Mouse (Mus musculus) cerebellum, postnatal 4 days (tissue): ENCODE data around the gene Rnf220.

ENCODE experiments used
- DNase-seq, 2 experiments: peaks; one replicate each; pipeline ENCODE4 v3.0.0; 2022; ENCODE audit warnings: low spot score in 2 of 2, mixed read lengths in 1 of 2

Rnf220 gene

DNA sequence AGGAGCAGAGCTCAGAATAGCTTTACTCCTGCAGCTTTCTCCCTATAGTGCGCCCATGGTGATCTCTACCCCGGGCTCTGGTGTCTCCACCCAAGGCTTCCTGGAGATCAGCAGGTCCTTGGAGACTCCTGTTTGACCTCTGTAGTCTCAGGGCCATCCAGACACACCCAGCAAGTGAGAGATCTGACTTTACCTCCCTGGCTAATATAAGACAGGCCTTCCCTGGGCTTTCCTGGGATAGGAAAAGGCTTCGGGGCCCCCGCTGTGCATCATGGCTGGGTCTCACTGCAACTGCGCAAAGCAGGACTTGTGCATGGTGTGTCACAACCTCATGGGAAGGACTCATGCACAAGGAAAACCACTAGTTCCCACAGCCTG is 116.3 kb downstream of the Rnf220 start:
- no peak for DNase-seq

DNA sequence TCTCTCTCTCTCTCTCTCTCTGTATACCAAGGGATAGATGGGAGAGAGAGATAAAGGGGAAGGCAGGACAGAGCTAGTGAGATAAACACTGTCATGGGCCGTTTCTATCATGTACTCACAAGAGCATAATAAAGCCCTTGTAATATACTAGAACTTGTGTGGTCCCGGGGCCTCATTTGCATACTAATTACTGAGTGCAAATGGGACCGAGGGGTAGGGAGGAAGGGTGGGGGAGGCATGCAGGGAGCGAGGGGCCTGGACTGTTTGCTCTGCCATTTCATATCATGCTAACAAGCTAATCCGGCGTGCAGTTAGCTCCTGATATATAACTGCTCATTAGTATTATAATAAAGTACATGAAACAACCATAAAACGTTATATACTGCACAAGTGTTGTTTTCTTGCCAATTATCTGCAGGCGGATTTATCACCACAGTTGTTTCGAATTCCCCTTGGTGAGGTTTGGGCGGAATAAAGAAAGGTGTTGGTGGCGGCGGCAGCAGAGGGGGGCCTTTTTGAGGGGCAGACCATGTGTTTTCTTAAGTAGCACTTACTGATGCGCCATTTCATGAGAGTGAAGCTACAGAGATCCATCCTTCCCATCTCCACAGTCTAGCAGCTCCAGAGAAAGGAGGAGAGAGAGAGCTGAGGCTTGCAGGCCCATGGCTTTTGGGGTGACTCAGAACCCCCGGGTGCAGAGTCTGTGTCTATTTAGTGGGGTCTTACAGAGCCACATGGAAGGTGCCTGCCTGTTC is 116.9 kb downstream of the Rnf220 start:
- no peak for DNase-seq

DNA sequence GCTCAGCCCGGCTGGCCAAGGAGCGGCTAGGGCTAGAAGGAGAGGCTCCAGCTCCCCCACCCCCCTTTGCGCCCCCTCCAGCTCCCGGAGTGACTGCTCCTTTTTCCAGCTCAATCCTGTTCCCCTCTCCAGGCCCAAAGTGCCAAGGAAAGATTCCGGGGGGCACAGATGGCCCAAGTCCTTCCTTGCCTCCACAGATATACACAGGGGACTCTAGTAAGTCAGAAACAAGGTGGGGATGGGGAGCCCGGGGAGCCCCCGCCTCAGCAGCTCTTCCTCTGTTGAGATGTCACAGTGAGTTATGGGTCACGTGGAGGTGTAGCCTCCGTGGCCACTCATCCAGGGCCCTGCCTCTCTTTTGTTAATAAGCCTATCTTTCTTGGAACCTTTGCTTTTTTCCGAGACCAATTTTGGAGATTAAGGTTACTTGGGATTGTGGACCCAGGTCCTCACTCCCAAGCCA is 122.7 kb downstream of the Rnf220 start:
- DNase-seq, result no peak

- DNase-seq, result no peak
These were observed 123.4 kb downstream of the Rnf220 start for GRCm38 (mm10) chr4:117373324-117374077.

DNA sequence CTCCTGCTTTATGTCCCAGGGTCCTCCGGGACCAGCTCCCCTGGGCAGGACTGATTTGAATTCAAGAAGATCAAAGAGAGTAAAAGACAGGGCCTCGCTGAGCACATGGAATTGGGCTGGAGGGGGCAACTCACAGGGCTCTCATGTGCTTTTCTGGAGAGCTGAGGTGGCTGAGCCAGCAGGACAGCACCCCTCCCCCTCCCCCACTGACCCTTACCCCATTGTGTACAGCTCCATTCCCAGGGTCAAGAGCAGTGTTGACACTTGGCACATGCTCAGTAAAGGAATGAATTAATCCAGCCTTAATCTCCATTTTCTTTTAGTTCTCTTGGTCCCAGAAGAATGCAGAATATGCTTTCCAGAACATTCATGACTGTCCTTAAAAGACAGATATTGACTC is 125.0 kb downstream of the Rnf220 start:
- no peak for DNase-seq

DNA sequence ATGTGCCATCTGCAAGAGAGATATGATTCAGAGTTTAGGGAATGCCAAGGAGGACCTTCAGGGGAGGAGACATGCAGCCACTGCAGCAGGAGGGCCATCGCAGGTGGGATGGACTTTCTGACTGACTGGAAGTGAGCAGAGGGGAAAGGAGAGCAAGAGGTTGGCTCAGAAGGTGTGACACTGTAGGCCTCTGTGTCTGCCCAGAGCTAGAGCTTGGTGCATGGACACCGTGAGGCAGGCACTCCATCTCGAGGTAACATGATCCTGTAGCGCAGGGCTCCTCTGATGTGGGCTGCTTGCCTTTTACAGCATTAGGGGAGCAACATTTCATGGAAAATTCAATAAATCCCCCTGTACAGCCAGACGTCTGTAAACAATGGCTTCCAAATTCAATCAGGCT is 126.5 kb downstream of the Rnf220 start:
- DNase-seq, result no peak

- DNase-seq, result no peak
These were observed 127.3 kb downstream of the Rnf220 start for GRCm38 (mm10) chr4:117369571-117369970.

- no peak for DNase-seq
These were observed 129.5 kb downstream of the Rnf220 start for GRCm38 (mm10) chr4:117367365-117367764.

DNA sequence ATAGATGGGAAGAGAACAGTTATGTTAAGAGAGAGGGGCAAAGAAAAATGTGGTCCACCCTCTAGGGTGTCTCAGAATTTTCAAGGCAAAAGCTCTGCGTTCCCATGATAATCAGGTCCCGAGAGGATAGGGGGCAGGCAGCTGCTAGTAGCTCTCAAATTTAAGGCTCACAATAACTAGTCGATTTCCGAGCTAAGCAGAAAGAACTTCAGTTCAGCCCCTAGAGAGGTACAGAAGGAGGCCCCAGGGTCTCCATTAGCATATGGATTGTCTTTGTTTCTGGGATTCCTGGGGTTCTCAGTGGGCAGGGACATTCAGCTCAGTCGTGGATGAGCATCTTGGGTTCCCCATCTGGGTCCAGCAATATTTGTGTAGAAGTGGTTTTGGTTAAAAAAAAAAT is 134.8 kb downstream of the Rnf220 start:
- DNase-seq, result no peak

- no peak for DNase-seq
These were observed 135.3 kb downstream of the Rnf220 start for GRCm38 (mm10) chr4:117361558-117361873.

GRCm38 (mm10) chr4:117360713-117361557 is 135.9 kb downstream of the Rnf220 start:
- DNase-seq, result no peak

- DNase-seq, result no peak
These were observed 137.0 kb downstream of the Rnf220 start for GRCm38 (mm10) chr4:117359803-117360382.

DNA sequence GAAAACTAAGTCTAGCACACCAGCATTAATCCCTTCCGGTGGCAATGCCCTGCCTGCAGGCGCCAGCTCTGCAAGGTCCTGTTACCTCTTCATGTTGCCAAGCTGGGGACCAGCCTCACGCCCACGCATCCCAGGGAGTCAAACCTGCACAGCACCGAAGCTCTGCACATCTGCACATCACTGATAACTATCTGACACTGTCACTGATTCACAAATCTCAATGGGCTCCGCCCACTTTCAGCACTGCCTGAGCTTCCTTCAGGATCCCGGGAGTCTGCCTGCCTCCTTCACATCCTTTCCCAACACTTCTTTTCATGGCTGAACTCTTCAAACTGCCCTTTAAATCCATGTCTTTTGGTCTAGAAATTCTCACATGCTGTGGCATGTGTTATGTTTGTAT is 138.9 kb downstream of the Rnf220 start:
- no peak for DNase-seq

GRCm38 (mm10) chr4:117357104-117357503 is 139.7 kb downstream of the Rnf220 start:
- DNase-seq, result no peak

DNA sequence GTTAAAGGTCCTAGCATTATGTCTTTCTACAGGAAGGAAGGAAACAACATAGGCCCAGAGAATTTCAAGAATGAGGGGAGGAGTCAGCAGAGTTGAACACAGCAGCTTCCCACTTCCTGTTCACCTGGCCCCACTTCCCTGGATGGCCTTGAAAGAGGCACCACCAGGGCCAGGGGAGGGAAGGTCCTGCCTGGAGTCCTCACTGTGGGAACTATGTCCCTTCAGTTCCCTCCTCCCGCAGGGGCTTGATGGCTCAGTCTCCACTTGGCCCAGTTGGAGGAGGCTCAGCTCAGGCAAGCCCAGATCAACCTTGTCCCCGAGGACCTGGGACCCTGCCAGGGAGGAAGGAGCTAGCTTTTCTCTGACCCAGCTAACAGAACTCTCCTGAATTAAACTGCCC is 140.6 kb downstream of the Rnf220 start:
- DNase-seq, result no peak

DNA sequence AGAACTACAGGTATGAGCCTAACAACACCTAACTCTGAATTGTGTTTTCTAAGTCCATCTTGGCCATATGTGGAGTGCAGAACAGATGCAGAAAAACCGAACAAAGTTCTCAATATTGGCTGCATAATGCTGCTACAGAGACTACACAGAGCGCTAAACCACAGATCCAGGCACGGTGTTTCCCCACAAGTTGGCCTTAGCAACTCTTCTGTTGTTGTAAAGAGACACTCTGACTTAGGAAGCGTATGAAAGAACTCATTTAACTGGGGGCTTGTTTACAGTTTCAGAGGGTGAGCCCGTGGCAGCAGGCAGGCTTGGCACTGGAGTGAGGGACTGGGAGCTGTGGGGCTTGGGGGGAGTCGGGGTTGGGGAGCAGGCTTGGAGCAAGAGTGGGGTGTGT is 142.2 kb downstream of the Rnf220 start:
- DNase-seq, result no peak

DNA sequence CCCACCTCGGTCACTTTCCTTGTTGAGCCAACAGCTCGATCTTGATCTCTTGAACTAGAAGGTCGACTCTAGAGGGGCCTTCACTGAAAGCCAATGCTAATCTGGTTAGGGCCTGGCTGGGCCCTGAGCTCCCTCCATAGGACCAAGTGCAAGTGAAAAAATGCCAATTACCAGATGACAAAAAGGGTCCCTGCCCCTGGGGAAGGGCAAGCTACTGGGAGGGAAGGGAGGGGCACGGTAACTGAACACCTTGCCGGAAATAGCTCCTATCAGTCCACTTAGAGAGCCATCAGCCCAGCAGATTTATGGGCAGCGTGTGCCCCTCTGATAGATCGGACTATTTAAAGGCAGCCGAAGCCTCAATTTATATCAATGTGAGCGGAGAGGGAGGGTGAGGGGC is 143.9 kb downstream of the Rnf220 start:
- no peak for DNase-seq

- no peak for DNase-seq
These were observed 144.8 kb downstream of the Rnf220 start for GRCm38 (mm10) chr4:117352071-117352470.

- DNase-seq, result no peak
These were observed 146.6 kb downstream of the Rnf220 start for GRCm38 (mm10) chr4:117350139-117350693.

DNA sequence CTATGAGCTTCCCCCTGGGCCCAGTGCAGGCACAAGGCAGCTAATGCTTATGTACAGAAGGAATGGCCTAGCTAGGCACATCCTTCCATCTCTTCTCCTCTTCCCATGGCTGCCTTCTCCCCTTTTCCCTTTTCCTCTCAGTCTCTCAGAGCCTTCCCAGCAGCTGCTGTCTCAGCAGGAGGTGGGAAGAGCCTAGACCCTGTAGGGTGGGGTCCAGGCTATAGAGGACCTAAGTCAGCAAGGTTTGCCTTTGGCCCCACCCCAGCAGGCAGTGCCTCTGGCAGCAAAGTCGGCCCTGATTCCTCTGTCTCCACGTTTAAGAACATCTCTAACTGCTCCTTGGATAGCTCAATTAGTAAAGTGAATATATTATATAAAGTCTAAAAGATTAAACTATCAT is 147.5 kb downstream of the Rnf220 start:
- DNase-seq, result no peak

DNA sequence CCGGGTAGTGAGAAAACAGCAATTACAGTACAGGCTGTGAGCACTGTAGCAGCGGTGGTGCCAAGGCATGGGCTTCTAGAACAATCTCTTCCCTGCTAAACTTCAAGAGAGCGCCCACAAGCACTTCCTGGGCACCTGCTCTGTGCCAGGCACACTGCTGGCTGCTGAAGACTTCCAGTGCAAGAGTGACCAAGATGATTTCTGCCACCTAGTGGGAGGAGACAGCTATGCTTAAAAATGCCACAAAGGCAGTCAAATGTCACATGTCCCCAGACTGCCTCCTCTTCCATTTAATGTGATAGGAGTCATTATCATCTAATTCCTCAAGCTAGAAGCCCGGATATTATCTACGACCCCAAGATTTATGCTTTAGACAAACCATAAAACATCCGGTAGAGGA is 150.8 kb downstream of the Rnf220 start:
- peak in 1 of 2 experiments; percentile 34 for DNase-seq

- DNase-seq, result no peak
These were observed 153.5 kb downstream of the Rnf220 start for GRCm38 (mm10) chr4:117343385-117343784.
